Mouse (Mus musculus): ENCODE data around the gene Iffo1.
"Not testable (repeated sequence)": the region's sequence is repeated elsewhere in the genome, so short reads cannot be mapped to it uniquely, and the experiment has no call there.

The Iffo1 gene

DNA sequence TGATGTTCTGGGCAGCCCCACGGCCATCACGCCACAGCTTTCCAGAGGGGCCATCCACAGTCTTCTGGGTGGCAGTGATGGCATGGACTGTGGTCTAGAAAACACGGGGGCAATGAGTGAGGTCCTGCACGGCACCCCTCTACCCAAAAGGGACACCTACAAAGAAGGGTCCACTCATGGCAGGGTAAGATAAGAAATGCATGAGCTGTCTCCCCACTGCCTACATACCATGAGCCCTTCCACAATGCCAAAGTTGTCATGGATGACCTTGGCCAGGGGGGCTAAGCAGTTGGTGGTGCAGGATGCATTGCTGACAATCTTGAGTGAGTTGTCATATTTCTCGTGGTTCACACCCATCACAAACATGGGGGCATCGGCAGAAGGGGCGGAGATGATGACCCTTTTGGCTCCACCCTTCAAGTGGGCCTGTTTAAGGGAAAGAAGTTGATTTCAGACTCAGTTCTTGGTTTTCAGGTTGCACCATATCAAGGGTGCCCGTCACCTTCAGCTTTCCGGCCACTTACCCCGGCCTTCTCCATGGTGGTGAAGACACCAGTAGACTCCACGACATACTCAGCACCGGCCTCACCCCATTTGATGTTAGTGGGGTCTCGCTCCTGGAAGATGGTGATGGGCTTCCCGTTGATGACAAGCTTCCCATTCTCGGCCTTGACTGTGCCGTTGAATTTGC lies 17.7 kb downstream of the Iffo1 start:
- DNase-seq, result not testable (repeated sequence)

- DNase-seq, result no peak
Observed at GRCm38 (mm10) chr6:125163801-125164657, 19.0 kb downstream of the Iffo1 start.

DNA sequence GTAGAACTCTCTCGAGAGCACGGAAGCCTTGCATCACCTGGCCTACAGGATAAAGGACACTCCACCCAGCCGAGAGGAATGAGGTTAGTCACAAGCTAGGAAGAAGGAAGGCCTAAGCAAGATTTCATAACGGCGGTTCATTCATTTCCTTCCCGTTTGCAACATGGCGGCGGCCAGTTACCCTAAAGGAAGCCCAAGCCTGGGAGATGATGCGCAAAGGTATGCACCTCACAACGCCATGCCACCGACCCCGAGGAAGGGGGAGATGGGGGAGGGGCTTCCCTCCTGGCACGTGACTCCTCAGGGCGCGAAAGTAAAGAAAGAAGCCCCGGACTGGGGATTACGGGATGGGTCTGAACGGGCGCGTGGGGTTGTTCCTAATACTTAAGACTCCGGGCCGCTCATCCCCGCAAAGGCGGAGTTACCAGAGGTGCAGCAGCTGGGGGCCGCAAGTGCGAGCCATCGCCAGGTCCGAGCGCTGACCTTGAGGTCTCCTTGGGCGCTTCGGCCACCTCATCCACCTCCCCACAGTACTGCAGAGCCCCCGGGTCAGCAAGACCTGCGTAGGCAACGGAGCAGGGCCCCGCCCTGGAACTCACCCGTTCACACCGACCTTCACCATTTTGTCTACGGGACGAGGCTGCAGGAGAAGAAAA lies 19.8 kb downstream of the Iffo1 start:
- DNase-seq, result peak; percentile 49

DNA sequence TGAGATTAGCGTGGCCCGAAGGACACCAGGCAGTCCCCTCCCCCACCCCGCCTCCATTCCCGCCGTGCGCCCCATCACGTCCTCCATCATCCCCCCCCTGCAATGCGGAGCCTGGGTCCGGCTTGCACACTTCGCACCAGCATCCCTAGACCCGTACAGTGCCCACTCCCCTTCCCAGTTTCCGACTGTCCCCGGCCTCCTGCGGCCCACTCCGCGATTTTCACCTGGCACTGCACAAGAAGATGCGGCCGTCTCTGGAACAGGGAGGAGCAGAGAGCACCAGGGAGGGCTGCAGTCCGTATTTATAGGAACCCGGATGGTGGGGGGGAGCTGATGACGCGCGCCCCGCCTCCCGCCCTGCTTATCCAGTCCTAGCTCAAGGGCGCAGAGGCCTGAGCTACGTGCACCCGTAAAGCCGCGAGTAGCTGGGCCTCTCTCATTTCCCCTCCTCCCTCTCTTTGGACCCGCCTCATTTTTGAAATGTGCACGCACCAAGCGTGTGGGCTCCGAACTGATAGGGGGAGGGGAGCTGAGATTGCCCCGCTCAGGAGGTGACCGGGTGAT lies 20.4 kb downstream of the Iffo1 start:
- DNase-seq, result peak; percentile 94

GRCm38 (mm10) chr6:125166051-125166751 lies 21.2 kb downstream of the Iffo1 start, which contains the start of gene Gapdh:
Gene Gapdh (minus strand): TSS chr6:125166467.
- no peak for DNase-seq

- DNase-seq, result no peak
Observed at GRCm38 (mm10) chr6:125166861-125167650, 22.0 kb downstream of the Iffo1 start.

- DNase-seq, result no peak
Observed at GRCm38 (mm10) chr6:125168086-125168485, 23.0 kb downstream of the Iffo1 start.

GRCm38 (mm10) chr6:125170194-125170593 lies 25.2 kb downstream of the Iffo1 start:
- no peak for DNase-seq

GRCm38 (mm10) chr6:125172474-125172873 lies 27.4 kb downstream of the Iffo1 start:
- DNase-seq, result no peak

GRCm38 (mm10) chr6:125173256-125173655 lies 28.2 kb downstream of the Iffo1 start:
- DNase-seq, result no peak

DNA sequence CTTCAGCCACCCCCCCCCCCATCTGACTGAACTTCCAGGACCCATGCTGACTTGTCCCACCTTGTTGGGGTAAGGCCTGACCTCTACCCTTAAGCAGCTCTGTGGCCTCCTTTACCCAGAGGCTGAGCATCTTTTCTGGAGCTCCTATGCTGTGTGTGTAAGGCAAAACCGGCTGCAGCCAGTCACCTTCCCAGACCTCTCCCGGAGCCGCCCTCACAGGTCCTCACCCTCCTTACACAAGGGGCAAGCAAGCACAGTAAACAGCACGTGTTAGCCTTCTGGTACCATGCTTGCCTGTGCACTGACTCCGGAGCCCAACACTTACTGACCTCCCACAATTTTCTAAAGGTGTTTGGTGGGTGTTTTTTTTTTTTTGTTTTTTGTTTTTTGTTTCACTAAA lies 30.4 kb downstream of the Iffo1 start:
- DNase-seq, result no peak

- no peak for DNase-seq
Observed at GRCm38 (mm10) chr6:125179601-125180000, 34.6 kb downstream of the Iffo1 start.

DNA sequence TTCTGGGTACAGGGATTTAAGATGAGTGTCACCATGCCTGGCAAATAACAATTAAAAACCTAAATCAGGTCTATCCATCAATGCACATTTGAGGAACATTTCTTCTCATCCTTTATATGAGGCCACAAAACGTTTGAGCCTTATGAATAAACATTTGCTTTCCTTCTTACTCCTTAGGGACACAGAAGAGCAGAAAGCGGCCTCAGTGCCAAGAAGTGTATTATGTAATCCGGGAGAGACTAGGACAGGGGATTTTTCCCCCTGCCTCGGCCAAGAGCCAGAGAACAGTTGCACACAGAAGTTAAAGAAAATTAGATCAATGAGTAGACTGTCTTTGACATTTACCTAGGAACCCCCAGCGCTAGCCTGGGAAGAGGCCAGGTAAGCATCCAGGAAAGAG lies 37.1 kb downstream of the Iffo1 start:
- no peak for DNase-seq

- no peak for DNase-seq
Observed at GRCm38 (mm10) chr6:125186203-125186602, 41.2 kb downstream of the Iffo1 start.

- no peak for DNase-seq
Observed at GRCm38 (mm10) chr6:125190816-125191215, 45.8 kb downstream of the Iffo1 start.

DNA sequence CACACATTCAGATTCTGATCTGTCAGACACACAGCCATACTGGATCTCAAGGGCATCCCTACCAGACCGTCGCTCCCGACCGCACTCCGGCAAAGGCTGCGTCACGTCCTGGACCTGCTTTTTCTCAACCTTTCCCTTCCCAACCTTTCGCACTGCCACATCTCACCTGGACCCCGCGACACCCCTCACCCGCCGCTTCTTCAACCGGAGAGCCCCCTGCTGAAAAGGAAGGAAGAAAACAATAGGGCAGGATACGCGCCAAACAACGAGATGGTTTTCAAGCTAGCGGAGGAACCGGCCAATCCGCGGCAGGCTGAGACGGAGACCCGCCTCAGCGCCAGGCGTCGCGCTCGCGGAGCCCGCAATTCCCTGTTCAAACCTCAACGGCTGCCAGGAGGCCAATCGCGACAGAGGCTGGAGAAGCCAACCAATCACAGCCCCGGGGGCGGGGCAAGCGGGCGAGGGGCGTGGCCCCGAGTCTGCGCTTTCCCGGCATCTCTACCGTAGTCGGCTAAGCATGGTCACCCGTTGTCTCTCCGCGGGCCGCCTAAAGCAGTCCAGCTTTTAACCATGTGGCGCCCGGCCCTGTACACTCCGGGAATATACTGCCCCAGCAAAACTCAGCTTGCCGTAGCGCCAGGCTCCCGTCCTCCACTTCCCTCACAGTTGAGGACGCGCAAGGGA lies 46.4 kb downstream of the Iffo1 start, which contains the start of the genes Ncapd2 and Mrpl51:
TSS of gene Ncapd2 (minus strand) at position 370 of the 684 bp plus-strand sequence.
TSS of gene Mrpl51 (plus strand) at position 470 of the 684 bp plus-strand sequence.
- peak; percentile 98 for DNase-seq

DNA sequence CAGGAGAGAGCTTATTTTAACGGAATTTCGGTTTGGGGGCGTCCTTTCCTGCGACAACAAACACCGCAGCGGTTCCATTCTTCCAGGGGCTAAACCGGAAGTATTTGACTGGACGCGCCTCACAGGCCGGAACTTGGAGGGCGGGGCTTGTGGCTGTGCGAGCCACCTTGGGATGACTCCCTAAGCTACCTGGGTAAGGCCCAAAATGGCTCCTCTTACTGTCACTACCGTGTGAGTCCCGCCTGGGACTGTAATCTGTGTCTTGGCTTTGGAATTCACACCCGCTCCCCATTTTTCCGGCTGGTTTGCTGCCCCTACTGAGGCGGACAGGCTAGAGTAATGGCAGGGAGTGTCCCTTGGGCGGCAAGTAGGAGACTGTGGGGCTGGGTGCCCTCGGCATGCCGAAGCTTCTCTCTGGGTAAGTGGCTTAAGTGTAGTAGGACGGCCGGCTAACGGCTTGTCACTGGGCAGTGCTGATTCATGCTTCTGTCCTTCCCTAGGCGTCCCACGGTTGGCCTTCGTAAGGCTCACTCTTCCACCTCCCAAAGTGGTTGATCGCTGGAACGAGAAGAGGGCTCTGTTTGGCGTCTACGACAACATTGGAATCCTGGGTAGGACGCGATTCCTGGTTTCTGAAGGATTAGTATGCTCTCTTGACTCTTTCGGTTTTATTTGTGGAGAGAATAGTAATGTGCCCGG lies 47.1 kb downstream of the Iffo1 start:
- peak; percentile 88 for DNase-seq

GRCm38 (mm10) chr6:125192841-125193240 lies 47.8 kb downstream of the Iffo1 start:
- DNase-seq, result no peak

- no peak for DNase-seq
Observed at GRCm38 (mm10) chr6:125193390-125193789, 48.3 kb downstream of the Iffo1 start.

DNA sequence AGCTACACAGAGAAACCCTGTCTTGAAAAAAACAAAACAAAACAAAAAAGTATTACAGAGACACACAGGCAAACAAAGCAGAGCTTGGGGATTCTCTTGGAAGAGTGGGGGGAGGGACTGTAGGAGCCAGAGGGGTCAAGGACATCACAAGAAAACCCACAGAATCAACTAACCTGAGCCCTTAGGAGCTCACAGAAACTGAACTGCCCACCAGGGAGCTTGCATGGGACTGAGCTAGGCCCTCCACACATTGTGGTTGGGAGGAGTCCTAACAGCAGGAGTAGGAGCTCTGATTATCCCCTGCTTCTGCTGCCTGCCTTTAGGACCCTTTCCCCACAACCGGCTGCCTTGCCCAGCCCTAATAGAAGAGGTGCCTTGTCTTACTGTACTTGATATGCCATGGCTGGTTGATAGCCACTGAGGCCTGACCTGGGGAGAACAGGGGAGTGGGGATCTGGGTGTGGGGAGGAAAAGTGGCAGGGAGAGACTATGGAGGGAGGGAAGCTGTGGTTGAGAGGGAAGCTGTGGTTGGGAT lies 50.6 kb downstream of the Iffo1 start:
- no peak for DNase-seq
